Mouse (Mus musculus) myocyte (in vitro differentiated cells): Measurements from ENCODE around the gene Ap2a1. TPM values are rescaled to one million over a fixed set of nuclear protein-coding genes. Genes with fewer than 3 reads are reported as not detected.
"Not testable (repeated sequence)": the region's sequence is repeated elsewhere in the genome, so short reads cannot be mapped to it uniquely, and the experiment has no call there.

Experiments used
- H3K27me3 ChIP-seq: one replicate; pipeline ENCODE4 v1.6.1; 2011; ENCODE audit not compliant: control insufficient read depth, insufficient read depth, insufficient read length
- H3K36me3 ChIP-seq: one replicate; pipeline ENCODE4 v1.6.1; 2011; ENCODE audit not compliant: control insufficient read depth, insufficient read depth
- H3K4me2 ChIP-seq: one replicate; pipeline ENCODE4 v1.6.1; 2011; ENCODE audit warnings: low read depth, control low read depth
- H3K4me3 ChIP-seq: one replicate; pipeline ENCODE4 v1.5.1; 2011; ENCODE audit warnings: mild to moderate bottlenecking, control low read depth, moderate library complexity
- H3K79me2 ChIP-seq: one replicate; pipeline ENCODE4 v1.6.1; 2011; ENCODE audit not compliant: control insufficient read depth, insufficient read depth
- H3ac ChIP-seq: one replicate; pipeline ENCODE4 v1.6.1; 2011; ENCODE audit not compliant: control insufficient read depth, insufficient read length
- CEBPB ChIP-seq: IDR thresholded peaks from 2 replicates; pipeline ENCODE4 v1.6.1; 2011; ENCODE audit warnings: mild to moderate bottlenecking, moderate library complexity; ENCODE audit not compliant: poor library complexity, insufficient read depth, severe bottlenecking
- E2F4 ChIP-seq: IDR thresholded peaks from one replicate; pipeline ENCODE4 v1.6.1; 2011; ENCODE audit warnings: mild to moderate bottlenecking, control low read depth, moderate library complexity; ENCODE audit not compliant: insufficient read depth
- MAX ChIP-seq: IDR thresholded peaks from one replicate; pipeline ENCODE4 v1.6.1; 2011; ENCODE audit warnings: low read depth, mild to moderate bottlenecking, control low read depth
- MYOD1 ChIP-seq, 3 experiments: IDR thresholded peaks; one replicate each; pipeline ENCODE4 v1.6.1; 2011; ENCODE audit warnings: control low read depth in 2 of 3, low read depth in 2 of 3, mild to moderate bottlenecking in 2 of 3, moderate library complexity in 1 of 3; ENCODE audit not compliant: insufficient read length in 2 of 3, control insufficient read depth in 1 of 3
- MYOG ChIP-seq, 3 experiments: IDR thresholded peaks; one replicate each; pipeline ENCODE4 v1.6.1; 2011; ENCODE audit warnings: control low read depth in 2 of 3, low read depth in 2 of 3, mild to moderate bottlenecking in 2 of 3; ENCODE audit not compliant: insufficient read length in 2 of 3, control insufficient read depth in 1 of 3, insufficient read depth in 1 of 3
- POLR2A ChIP-seq: IDR thresholded peaks from one replicate; pipeline ENCODE4 v1.6.1; 2011; ENCODE audit warnings: low read depth, mild to moderate bottlenecking, control low read depth, moderate library complexity; ENCODE audit not compliant: insufficient read length
- POLR2AphosphoS2 ChIP-seq: IDR thresholded peaks from one replicate; pipeline ENCODE4 v1.6.1; 2011; ENCODE audit warnings: low read depth, control low read depth; ENCODE audit not compliant: insufficient read length
- REST ChIP-seq: IDR thresholded peaks from one replicate; pipeline ENCODE4 v1.6.1; 2011; ENCODE audit warnings: mild to moderate bottlenecking, control low read depth, moderate library complexity; ENCODE audit not compliant: insufficient read depth, insufficient read length
- SRF ChIP-seq: IDR thresholded peaks from one replicate; pipeline ENCODE4 v1.6.1; 2011; ENCODE audit warnings: low read depth; ENCODE audit not compliant: control insufficient read depth, insufficient read length
- TCF12 ChIP-seq: IDR thresholded peaks from one replicate; pipeline ENCODE4 v1.6.1; 2011; ENCODE audit warnings: mild to moderate bottlenecking, control low read depth; ENCODE audit not compliant: poor library complexity, insufficient read depth, severe bottlenecking
- TCF3 ChIP-seq: IDR thresholded peaks from one replicate; pipeline ENCODE4 v1.6.1; 2011; ENCODE audit warnings: low read depth, control low read depth; ENCODE audit not compliant: insufficient read length
- USF1 ChIP-seq: IDR thresholded peaks from one replicate; pipeline ENCODE4 v1.6.1; 2011; ENCODE audit warnings: low read depth, mild to moderate bottlenecking, control low read depth, moderate library complexity
- polyA plus RNA-seq: library from polyadenylated mRNA; unstranded; fragments of >200 nt; fragmentation: generic; extraction: Trizol; gene quantifications from one replicate; pipeline ENCODE4 v1.2.1, GENCODE M21; 2012; ENCODE audit warnings: missing spikeins

Gene Ap2a1
- polyA plus RNA-seq, 1 experiment: 125 TPM

DNA sequence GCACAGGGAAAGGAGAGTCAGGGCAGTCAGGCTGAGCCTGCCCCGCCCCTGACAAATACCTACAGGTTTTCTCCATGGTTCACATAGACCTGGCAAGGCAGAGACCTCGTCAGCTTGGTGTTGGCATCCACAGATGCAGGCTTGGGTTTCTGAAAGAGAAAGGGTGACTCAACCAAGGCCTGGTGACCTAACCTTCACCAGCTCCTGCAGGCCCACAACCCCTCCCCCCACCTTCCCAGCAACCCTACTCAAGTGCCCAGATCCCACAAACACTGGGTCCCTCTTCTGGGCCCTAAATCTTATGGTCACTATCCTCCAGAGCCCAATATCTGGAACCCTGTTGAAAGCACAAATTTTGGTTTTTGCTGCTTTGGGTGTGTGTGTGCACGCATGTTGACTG lies 46.3 kb downstream of the Ap2a1 start:
- TF ChIP-seq MYOG (IDR thresholded peaks at IDR 0.05; ENCODE audit: control insufficient read depth in 1 of 3, insufficient read depth in 1 of 3, insufficient read length in 2 of 3, low read depth in 2 of 3) (no peak), POLR2AphosphoS2 (no peak), TCF3 (no peak), CEBPB (no peak), USF1 (no peak), TCF12 (no peak), MAX (no peak), REST (no peak), POLR2A (no peak)
- H3K36me3 ChIP-seq: no peaks in the 10 kb centered on the region
- H3K27me3 ChIP-seq: no peaks in the 10 kb centered on the region
- H3K4me3 ChIP-seq: no peak overlapping the region
- H3ac ChIP-seq: no peak overlapping the region
- no peak overlapping the region for H3K4me2 ChIP-seq
- H3K79me2 ChIP-seq: peaks cover 12% of the 10 kb centered on the region

DNA sequence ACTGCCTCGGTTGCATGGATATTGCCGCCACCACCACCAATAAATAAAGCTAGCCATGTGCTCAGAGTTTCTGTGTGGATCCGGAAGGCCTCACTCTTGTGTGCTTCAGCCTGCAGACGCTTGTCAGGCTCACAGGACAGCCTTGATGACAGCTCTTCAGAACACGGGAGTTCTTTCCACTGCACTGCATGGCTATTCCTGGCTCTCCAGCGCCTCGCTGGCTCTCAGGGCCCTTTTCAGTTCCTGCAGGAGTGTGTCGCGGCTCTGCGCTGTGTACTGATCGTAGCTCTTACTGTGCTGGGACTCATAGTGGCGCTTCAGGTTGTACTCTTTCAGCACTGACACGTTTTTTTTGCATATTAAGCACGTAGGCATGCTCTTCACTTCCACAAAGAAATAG lies 51.5 kb downstream of the Ap2a1 start:
- no peaks in the 10 kb centered on the region for H3K27me3 ChIP-seq
- H3K4me3 ChIP-seq: no peak overlapping the region
- no peaks in the 10 kb centered on the region for H3K36me3 ChIP-seq
- H3K79me2 ChIP-seq: no peaks in the 10 kb centered on the region
- no peak overlapping the region for H3ac ChIP-seq
- H3K4me2 ChIP-seq: no peak overlapping the region
- TF ChIP-seq USF1 (no peak), MAX (no peak), E2F4 (no peak), TCF3 (no peak), MYOG (IDR thresholded peaks at IDR 0.05; ENCODE audit: control insufficient read depth in 1 of 3, insufficient read depth in 1 of 3, insufficient read length in 2 of 3, low read depth in 2 of 3) (no peak)

DNA sequence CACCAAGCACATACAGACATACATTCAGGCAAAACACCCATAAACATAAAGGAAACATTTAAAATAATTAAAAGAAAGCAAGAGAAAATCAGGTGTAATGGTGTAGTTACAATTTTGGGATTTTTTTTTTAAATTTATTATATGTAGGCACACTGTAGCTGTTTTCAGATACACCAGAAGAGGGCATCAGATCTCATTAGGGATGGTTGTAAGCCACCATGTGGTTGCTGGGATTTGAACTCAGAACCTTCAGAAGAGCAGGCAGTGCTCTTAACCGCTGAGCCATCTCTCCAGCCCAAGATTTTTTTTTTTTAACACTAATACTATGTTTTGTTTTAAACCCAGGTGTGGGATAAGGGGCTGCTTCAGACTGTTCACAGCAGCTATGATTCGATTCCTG lies 57.5 kb downstream of the Ap2a1 start:
- H3K4me2 ChIP-seq, H3ac ChIP-seq, H3K4me3 ChIP-seq, H3K36me3 ChIP-seq, H3K27me3 ChIP-seq: not testable (repeated sequence)
- H3K79me2 ChIP-seq: peaks cover 19% of the 10 kb centered on the region

DNA sequence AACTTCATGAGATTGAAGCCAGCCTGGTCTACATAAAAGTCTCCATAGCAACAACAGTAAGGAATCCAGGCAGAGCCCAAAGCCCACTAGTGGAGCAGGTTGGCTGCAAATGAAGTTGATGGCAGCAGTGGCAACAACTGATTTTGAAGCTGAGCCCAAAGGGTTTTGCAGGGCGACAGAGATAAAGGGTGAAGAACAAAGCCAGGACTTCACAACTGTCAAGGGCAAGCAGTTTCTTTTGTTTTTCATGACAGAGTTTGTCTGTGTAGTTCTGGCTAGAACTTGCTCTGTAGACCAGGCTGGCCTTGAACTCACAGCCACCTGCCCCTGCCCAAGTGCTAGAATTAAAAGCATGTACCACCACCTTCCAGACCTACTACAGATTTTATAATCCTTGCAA lies 58.1 kb downstream of the Ap2a1 start:
- Histone ChIP-seq H3K27me3 (no peaks in the 10 kb centered on the region), H3K79me2 (peaks cover 24% of the 10 kb centered on the region), H3K4me2 (no peak overlapping the region), H3ac (no peak overlapping the region), H3K4me3 (no peak overlapping the region), H3K36me3 (no peaks in the 10 kb centered on the region)
- TF ChIP-seq CEBPB (no peak), REST (no peak), POLR2AphosphoS2 (no peak), MAX (no peak), POLR2A (no peak), MYOG (IDR thresholded peaks at IDR 0.05; ENCODE audit: control insufficient read depth in 1 of 3, insufficient read depth in 1 of 3, insufficient read length in 2 of 3, low read depth in 2 of 3) (no peak), SRF (no peak)

DNA sequence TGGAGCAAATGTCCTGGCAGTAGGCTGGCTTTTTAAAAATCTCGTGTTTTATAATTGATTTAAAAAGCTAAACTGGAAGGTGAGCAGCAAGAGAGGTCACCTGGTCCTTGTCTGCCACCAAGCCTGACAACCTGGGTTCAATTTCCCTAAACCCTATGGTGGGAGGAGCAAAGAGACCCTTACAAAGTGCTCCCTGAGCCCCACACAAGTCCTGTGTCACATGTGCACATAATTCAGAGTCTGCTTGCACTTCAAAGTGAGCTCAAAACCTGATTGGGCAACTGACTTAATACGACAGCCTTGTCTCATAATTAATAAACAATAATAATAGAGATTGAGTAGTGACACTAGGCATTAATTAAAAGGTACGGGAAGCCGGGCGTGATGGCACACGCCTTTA lies 58.7 kb downstream of the Ap2a1 start:
- no peak for TF ChIP-seq MAX
- TF ChIP-seq MYOD1 (IDR thresholded peaks at IDR 0.05; ENCODE audit: control insufficient read depth in 1 of 3, insufficient read length in 2 of 3, low read depth in 2 of 3): no peak
- Histone ChIP-seq H3K79me2 (peaks cover 30% of the 10 kb centered on the region), H3K4me3 (peak overlapping the region; percentile 19), H3K36me3 (no peaks in the 10 kb centered on the region), H3K4me2 (peak overlapping the region; percentile 87), H3ac (no peak overlapping the region), H3K27me3 (no peaks in the 10 kb centered on the region)

DNA sequence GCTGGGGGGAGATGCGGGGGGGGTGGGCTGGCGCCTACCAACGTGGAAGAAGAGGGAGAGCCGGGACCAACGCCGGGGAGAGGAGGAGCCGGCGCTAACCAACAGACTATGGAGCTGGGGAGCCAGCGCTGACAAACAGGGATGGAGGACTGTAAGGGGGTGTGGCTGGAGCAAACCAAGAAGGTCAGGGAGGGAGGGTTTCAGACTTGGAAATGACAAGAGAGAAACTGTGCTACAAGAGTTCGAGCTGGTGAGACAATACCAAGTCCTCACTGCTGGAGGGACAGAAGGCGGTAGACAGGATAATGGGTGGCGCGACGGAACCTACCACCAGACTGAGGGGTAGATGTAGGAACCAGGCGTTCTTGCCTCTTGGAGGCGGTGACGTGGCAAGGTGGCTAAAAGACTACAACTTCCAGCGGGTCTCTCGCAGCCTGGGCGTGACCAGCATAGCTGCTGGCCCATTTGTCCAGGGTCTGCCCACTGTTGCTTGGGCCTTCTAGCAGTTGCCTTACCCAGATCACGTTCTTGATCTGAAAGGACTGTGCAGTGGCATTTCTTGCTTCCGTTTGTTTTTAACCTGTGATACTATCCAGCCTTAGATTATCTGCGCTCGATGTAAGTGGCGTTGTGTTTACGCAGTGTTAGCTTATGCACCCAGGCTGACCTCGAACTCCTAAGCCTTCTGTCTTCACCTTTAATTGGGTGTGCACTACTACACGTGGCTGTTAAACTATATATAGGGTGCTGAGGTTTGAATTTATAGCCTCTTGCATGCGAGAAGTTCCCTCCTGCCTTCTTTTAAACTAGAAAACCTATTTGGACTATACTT lies 59.4 kb downstream of the Ap2a1 start, which contains the start of gene Ptov1:
TSS of gene Ptov1 (minus strand) at position 92 of the 832 bp plus-strand sequence.
- Histone ChIP-seq H3K4me2 (peak within 1 kb of the TSS; percentile 92), H3K27me3 (no peaks in the 10 kb centered on the region), H3K4me3 (peak within 1 kb of the TSS; percentile 19), H3K36me3 (no peaks in the 10 kb centered on the region), H3ac (peak within 1 kb of the TSS; percentile 77), H3K79me2 (peaks cover 37% of the 10 kb centered on the region)
- TF ChIP-seq TCF3: no peak
- TF ChIP-seq POLR2AphosphoS2: peak; percentile 91
- TF ChIP-seq MYOD1 (IDR thresholded peaks at IDR 0.05; ENCODE audit: control insufficient read depth in 1 of 3, insufficient read length in 2 of 3, low read depth in 2 of 3): peak in 1 of 3 experiments; percentile 7
- TF ChIP-seq REST: no peak
- TF ChIP-seq MAX: no peak
- peak; percentile 60 for TF ChIP-seq POLR2A
- no peak for TF ChIP-seq SRF
- TF ChIP-seq E2F4: no peak
- TF ChIP-seq MYOG (IDR thresholded peaks at IDR 0.05; ENCODE audit: control insufficient read depth in 1 of 3, insufficient read depth in 1 of 3, insufficient read length in 2 of 3, low read depth in 2 of 3): peak in 1 of 3 experiments; percentile 14
- TF ChIP-seq TCF12: no peak
- no peak for TF ChIP-seq USF1
- TF ChIP-seq CEBPB: no peak
